Mouse (Mus musculus): ENCODE results near the gene Slc25a39.
A peak's percentile ranks its signal among the peaks of the same experiment; 100 is the strongest.
"Not testable (repeated sequence)": the region's sequence is repeated elsewhere in the genome, so short reads cannot be mapped to it uniquely, and the experiment has no call there.

Gene Slc25a39

DNA sequence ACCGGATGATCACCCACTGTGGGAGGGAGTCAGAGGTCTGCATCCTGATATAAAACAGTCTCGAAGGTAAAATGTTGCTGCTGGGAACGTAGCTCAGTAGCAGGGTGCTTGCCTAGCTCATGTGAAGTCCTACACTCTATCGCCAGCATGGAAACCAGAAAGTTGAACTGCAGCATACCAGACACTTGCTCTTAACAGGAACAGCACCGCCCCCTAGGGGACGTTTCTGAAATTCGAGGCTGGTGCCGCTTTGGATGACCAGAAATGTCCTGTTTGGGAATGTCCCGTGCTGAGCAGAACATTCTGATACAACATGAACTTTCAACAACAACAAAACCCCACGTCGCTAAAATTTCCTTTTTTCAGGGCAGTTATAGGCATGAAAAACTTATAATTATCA lies 4.0 kb upstream of the Slc25a39 start:
- peak; percentile 85 for DNase-seq (ENCODE audit: low read depth, low spot score)

DNA sequence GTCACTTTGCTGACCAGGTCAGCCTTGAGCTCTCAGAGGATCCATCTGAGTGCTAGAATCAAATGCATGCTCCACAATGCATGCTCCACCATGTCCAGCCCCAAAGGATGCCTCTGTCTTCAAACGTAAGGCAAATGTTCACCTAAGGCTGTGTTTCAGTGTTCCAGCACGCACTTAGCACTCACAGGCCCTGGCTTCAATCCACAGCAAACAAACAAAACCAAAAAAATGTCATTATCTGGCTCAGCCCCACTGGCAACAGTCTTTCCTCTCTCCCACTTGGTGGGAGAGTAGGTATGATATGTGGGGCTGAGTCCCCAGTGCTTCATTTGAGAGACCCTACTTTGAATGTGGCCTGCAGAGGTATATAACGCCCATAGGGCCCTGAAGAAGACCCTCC lies 3.3 kb upstream of the Slc25a39 start:
- no peak for DNase-seq (ENCODE audit: low read depth, low spot score)

- not testable (repeated sequence) for DNase-seq (ENCODE audit: low read depth, low spot score)
These were observed 2.6 kb upstream of the Slc25a39 start for GRCm38 (mm10) chr11:102410345-102410744.

DNA sequence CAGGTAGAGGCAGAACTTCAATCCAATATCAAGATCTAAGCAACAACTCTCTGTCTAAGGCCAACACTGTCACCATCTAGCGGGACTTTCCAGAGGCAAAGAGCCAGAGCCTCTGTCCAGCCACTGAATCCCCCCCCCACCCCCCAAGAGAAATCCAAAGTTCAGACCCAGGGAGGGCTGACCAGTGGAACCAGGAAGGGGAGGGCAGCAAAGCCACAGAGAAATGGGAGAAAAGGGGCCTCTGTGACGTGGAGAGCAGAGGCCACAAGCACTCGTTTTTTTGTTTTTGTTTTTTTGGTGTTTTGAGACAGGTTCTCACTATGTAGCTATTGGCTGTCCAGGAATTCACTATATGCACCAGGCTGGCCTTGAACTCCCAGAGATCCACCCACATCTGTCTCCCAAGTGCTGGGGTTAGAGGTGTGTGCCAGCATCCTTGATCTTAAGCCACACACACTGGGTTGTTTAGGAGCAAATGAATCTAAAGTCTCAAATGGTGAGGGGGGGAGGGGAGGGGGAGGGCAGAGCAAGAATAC lies 2.1 kb upstream of the Slc25a39 start:
- no peak for DNase-seq (ENCODE audit: low read depth, low spot score)

GRCm38 (mm10) chr11:102408888-102409794 lies 1.4 kb upstream of the Slc25a39 start:
- no peak for DNase-seq (ENCODE audit: low read depth, low spot score)

DNA sequence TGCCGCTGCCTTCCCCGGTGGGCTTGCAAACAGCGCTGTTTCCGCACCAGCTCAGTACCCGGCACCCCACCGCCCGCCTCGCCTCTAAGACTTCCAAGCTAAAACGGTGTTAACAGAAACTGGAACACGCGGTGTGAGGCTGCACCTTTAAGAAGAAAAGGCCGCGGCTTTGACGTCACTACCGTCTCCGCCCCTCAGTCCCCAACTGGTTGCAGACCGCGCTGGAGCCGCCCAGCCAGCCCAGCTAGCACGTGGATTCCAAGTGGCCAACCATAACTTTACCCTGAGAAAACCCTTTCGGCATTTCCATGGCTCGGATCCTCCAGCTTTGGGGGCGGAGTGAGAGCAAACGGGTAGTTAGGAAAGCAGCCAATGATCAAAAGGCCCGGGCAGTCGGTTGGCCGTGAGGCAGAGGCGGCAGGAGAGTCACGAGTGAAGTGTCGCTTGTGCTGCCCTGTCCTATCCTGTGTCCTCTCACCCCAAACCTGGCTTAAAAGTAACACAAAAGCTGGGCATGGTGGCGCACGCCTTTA lies 664 bp upstream of the Slc25a39 start:
- peak; percentile 97 for DNase-seq (ENCODE audit: low read depth, low spot score)

DNA sequence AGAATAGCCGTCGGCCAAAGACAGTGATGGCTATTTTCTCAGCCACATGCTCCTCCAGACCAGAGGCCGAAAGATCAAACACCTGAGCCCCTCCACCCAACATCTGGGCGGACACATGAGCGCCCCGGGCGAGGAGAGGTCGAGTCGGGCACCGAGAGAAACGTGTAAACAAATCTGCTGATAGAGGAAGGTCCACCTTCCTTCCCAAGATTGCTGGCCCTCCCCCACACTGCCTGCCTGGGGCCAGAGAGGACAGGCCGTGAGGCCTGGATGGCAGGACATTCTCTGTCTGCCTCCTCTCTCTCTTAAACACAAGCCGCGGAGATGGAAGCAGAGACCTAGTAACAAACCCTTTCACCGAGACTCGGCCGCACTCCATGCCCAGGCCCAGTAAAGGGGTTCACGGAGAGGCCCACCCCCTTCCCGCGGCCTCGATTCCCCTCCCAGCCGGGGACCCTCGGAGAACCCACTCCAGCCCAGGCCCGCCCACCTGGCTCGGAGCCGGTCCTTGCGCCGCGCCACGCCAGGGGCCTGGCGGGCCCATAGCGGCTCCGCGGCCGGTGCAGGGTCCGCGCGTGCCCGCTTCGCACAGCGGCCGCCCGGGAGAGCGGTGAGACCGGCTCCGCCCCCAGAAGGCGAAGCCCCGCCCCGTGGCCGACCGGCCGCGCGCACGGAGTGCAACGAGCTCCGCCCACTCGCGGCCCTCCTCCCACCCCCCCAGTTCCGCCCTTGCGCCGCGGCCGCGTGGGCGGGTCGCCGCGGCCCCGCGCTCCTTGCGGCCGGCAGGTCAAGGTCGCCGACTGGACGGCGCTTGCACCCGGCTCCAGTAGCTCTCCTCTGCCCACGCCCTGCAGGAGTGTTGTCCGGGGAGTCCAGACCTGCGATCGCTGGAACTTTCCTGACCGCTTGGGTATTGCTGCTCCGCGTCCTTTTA lies 579 bp downstream of the Slc25a39 start:
- DNase-seq (ENCODE audit: low read depth, low spot score), result peak; percentile 92

- no peak for DNase-seq (ENCODE audit: low read depth, low spot score)
These were observed 1.3 kb downstream of the Slc25a39 start for GRCm38 (mm10) chr11:102406401-102406800.

- DNase-seq (ENCODE audit: low read depth, low spot score), result no peak
These were observed 2.0 kb downstream of the Slc25a39 start for GRCm38 (mm10) chr11:102405544-102406285.

GRCm38 (mm10) chr11:102404161-102405010 lies 3.4 kb downstream of the Slc25a39 start:
- DNase-seq (ENCODE audit: low read depth, low spot score), result no peak

DNA sequence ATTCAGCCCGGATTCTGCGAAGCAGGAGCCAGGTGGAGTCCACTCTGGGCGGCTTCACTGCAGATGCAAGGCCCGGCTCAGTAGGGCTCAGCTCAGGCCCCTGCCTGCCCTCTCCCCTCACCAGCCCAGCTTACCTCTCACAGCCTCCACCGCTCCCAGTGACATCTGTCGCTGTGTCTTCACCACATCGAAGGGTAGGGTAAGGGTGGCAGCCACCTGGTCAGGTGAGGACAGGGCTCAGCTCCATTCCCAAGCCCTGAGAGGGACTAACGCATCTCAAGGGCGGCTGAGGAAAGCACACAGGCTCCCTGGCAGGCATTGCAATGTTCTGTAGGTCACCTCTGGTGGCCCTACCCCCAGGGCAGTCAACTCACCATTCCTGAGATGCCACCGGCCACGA lies 4.1 kb downstream of the Slc25a39 start:
- no peak for DNase-seq (ENCODE audit: low read depth, low spot score)

DNA sequence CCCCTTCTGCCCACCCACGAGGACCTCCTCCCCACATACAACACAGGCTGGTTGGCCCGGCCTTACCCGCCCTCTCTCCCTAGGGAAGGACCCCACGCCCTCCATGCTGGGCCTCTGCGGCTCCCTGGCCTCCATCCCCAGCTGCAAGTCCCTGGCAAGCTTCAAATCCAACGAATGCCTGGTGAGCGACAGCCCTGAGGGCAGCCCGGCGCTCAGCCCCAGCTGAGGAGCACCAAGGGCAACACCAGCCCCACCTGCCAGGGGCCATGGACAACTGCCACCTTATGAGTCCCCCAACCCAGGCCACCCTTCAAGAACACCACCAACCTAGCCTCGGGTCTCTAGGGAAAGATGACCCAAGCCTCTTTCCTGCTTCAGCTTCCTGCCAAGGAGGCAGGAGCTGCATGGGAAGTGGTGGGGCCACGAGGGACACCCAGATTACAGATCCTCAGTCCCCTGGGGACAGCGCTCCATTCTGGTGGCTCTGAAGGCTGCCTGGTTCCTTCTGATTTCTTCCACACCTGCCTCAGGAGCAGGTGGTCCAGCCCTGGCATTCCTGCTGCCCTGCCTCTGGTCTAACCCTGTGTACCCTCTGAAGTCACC lies 5.7 kb downstream of the Slc25a39 start:
- DNase-seq (ENCODE audit: low read depth, low spot score), result no peak

GRCm38 (mm10) chr11:102400513-102401084 lies 7.1 kb downstream of the Slc25a39 start:
- no peak for DNase-seq (ENCODE audit: low read depth, low spot score)

- no peak for DNase-seq (ENCODE audit: low read depth, low spot score)
These were observed 8.1 kb downstream of the Slc25a39 start for GRCm38 (mm10) chr11:102399610-102400072.

GRCm38 (mm10) chr11:102399107-102399506 lies 8.6 kb downstream of the Slc25a39 start:
- no peak for DNase-seq (ENCODE audit: low read depth, low spot score)

DNA sequence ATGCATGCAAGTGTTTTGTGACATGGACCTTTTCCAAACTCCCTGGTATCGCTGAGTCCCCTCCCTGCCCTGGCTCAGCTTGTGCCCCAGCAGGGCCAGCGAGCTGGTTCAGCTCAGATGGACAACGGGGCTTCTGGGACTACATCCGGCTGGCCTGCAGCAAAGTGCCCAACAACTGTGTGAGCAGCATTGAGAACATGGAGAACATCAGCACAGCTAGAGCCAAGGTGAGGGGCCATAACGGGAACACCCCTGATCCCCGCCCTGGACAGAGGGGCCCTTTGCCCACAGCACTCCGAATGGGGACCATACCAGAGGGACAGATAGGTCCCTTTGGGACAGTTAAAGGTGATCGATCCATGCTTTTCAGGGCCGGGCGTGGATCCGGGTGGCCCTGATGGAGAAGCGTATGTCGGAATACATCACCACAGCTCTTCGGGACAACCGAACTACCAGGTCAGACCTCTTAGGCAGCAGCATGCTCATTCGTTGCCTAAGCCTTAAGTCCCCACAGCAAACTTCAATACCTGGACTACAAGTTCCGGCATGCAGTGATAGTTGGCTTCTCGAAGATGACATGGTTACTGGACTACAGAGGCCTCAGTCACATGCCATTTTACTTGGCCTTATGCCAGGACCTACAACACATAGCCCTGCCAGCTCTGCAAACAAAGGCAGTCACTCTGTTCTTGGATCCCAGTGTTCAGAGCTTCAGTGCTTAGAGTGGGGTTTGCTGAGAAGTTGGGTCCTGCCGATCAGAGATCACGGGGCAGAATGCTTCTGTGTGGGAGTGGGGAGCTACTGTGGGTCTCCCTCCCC lies 9.5 kb downstream of the Slc25a39 start:
- DNase-seq (ENCODE audit: low read depth, low spot score), result no peak

- DNase-seq (ENCODE audit: low read depth, low spot score), result no peak
These were observed 11.0 kb downstream of the Slc25a39 start for GRCm38 (mm10) chr11:102396671-102397141.

GRCm38 (mm10) chr11:102396263-102396662 lies 11.5 kb downstream of the Slc25a39 start:
- no peak for DNase-seq (ENCODE audit: low read depth, low spot score)
